In the genomic region with DNA sequence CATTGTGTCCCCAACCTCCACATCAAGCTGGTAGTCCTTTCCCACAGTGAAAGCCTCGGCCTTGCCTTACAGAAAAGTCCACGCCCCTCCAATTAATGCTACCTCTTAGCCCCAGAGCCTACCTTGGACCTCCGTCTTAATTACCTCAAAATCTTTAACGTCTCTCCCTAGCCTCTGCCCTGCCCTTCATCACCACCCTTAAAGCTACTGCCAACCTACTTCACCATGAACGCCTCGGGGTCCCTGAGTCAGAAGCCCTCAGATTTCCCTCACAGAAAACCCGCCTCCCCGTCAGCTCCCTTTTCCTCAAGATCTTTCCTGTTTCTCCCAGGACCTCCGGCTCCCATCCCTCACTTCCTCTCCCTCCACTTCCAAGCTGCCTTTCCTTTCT, we compare ENCODE assay signal across 8 mouse cellular contexts. TPM values are rescaled to one million over a fixed set of nuclear protein-coding genes. Genes with fewer than 3 reads are reported as not detected.
DNase-seq lines count a peak whose midpoint lies in the region; ATAC-seq and TF ChIP-seq lines count a peak whose summit lies in the region.

No protein-coding gene starts in this region.

- H3K79me2 ChIP-seq in liver, adult 2 months (ENCODE audit: control insufficient read depth, insufficient read depth, low read length): peaks cover 14% of the 10 kb centered on the region; the same call in 1 of the 2 replicates

- H3K27me3 ChIP-seq in liver, adult 2 months (ENCODE audit: control insufficient read depth, insufficient read depth, low read length): no peaks in the 10 kb centered on the region
- no peaks in the 10 kb centered on the region for H3K27me3 ChIP-seq in embryonic facial prominence, embryonic 12.5 days
- H3K27me3 ChIP-seq in intestine, embryonic 14.5 days (replicated peaks; ENCODE audit: control insufficient read depth, insufficient read depth, low read length): no peaks in the 10 kb centered on the region
- H3K27me3 ChIP-seq in neural tube, embryonic 12.5 days (replicated peaks): no peaks in the 10 kb centered on the region

- no peak for TF ChIP-seq CTCF in liver, adult 2 months (IDR thresholded peaks at IDR 0.05; ENCODE audit: low read depth, low read length)

- WGBS in liver, adult 2 months: 1% methylated on average over 9 of the region's 9 CpGs
- under 1% methylated on average over 9 of the region's 9 CpGs for WGBS in embryonic facial prominence, embryonic 12.5 days
- under 1% methylated on average over 9 of the region's 9 CpGs for WGBS in intestine, embryonic 14.5 days
- under 1% methylated on average over 9 of the region's 9 CpGs for WGBS in neural tube, embryonic 12.5 days

- DNase-seq in liver, adult 2 months (ENCODE audit: extremely low read depth, low read depth, low spot score): no peak
- DNase-seq in liver: no peak
- DNase-seq in intestine, embryonic 14.5 days (ENCODE audit: low spot score): no peak
- no peak for DNase-seq in spleen, adult 12 weeks (ENCODE audit: low spot score)
- DNase-seq in spleen, postnatal 14 days (ENCODE audit: low spot score in 2 of 2): no peak
- no peak for DNase-seq in ovary, postnatal 10 days (ENCODE audit: low spot score)

- peak overlapping the region; percentile 74 for H3K4me2 ChIP-seq in embryonic facial prominence, embryonic 12.5 days (replicated peaks)
- peak overlapping the region; percentile 90 for H3K4me2 ChIP-seq in intestine, embryonic 14.5 days (ENCODE audit: low read length)
- peak overlapping the region; percentile 65 for H3K4me2 ChIP-seq in neural tube, embryonic 12.5 days (replicated peaks)

- H3K9me3 ChIP-seq in embryonic facial prominence, embryonic 12.5 days: no peaks in the 10 kb centered on the region
- H3K9me3 ChIP-seq in intestine, embryonic 14.5 days (ENCODE audit: control insufficient read depth, low read length): no peaks in the 10 kb centered on the region
- no peaks in the 10 kb centered on the region for H3K9me3 ChIP-seq in neural tube, embryonic 12.5 days

- no peak for ATAC-seq in embryonic facial prominence, embryonic 12.5 days (ENCODE audit: insufficient number of reproducible peaks, insufficient read depth, low FRiP score, low TSS enrichment)
- ATAC-seq in intestine, embryonic 14.5 days (replicated peaks; ENCODE audit: low FRiP score, low TSS enrichment, low read depth): peak; percentile 22
- ATAC-seq in neural tube, embryonic 12.5 days (ENCODE audit: low FRiP score, low read depth): peak; percentile 67

- H3K4me1 ChIP-seq in liver, adult 2 months (ENCODE audit: control insufficient read depth, insufficient read depth, low read length): peaks cover 29% of the 10 kb centered on the region
- H3K4me1 ChIP-seq in embryonic facial prominence, embryonic 12.5 days: peaks cover 17% of the 10 kb centered on the region
- peaks cover 21% of the 10 kb centered on the region for H3K4me1 ChIP-seq in intestine, embryonic 14.5 days (replicated peaks; ENCODE audit: control insufficient read depth, insufficient read depth, low read length)
- H3K4me1 ChIP-seq in neural tube, embryonic 12.5 days: peaks cover 19% of the 10 kb centered on the region

- peak overlapping the region; percentile 57 for H3K4me3 ChIP-seq in liver, adult 2 months (ENCODE audit: insufficient read depth, low read depth, low read length)
- H3K4me3 ChIP-seq in embryonic facial prominence, embryonic 12.5 days: peak overlapping the region; percentile 64
- peak overlapping the region; percentile 73 for H3K4me3 ChIP-seq in intestine, embryonic 14.5 days (ENCODE audit: low read depth, low read length)
- H3K4me3 ChIP-seq in neural tube, embryonic 12.5 days: peak overlapping the region; percentile 65

- TF ChIP-seq POLR2A in liver, adult 2 months (IDR thresholded peaks at IDR 0.05; ENCODE audit: extremely low read depth, insufficient read depth, low read length): no peak

- 0 out of 2 replicates have a peak overlapping the region, but pooled peaks have one; percentile 15 for H3K27ac ChIP-seq in liver, adult 2 months (replicated peaks; ENCODE audit: insufficient read depth, low read depth, low read length)
- H3K27ac ChIP-seq in embryonic facial prominence, embryonic 12.5 days: peak overlapping the region; percentile 78; the same call in 1 of the 2 replicates
- peak overlapping the region; percentile 87 for H3K27ac ChIP-seq in intestine, embryonic 14.5 days (ENCODE audit: low read depth)
- H3K27ac ChIP-seq in neural tube, embryonic 12.5 days: peak overlapping the region; percentile 47

- H3K9ac ChIP-seq in liver, adult 2 months (ENCODE audit: low read depth, low read length): peak overlapping the region; percentile 69
- peak overlapping the region; percentile 64 for H3K9ac ChIP-seq in embryonic facial prominence, embryonic 12.5 days
- peak overlapping the region; percentile 57 for H3K9ac ChIP-seq in intestine, embryonic 14.5 days (ENCODE audit: low read length)
- H3K9ac ChIP-seq in neural tube, embryonic 12.5 days: peak overlapping the region; percentile 64

- H3K36me3 ChIP-seq in liver, adult 2 months (ENCODE audit: control insufficient read depth, insufficient read depth, low read length): no peaks in the 10 kb centered on the region
- H3K36me3 ChIP-seq in embryonic facial prominence, embryonic 12.5 days: peaks cover 7% of the 10 kb centered on the region; the same call in 1 of the 2 replicates
- peaks cover 11% of the 10 kb centered on the region for H3K36me3 ChIP-seq in intestine, embryonic 14.5 days (ENCODE audit: control insufficient read depth, insufficient read depth, low read length)
- peaks cover under 1% of the 10 kb centered on the region for H3K36me3 ChIP-seq in neural tube, embryonic 12.5 days

RNA-seq across cellular contexts. Expression of a gene that starts 0.6 kb away (rescaled TPM):
- 16.2 and 17.1 TPM in 2 replicates for total RNA-seq in liver, adult 2 months (2014; rRNA removed)
- polyA plus RNA-seq in liver, adult 2 months (2012; rRNA removed): 18.3 and 21.1 TPM in 2 replicates
- 28.9 and 33.5 TPM in 2 replicates for polyA plus RNA-seq in embryonic facial prominence, embryonic 12.5 days (2016; fragmentation: Nextera tagmentation; extraction: Ambion mirVana)
- polyA plus RNA-seq in intestine, embryonic 14.5 days (2014; fragmentation: Nextera tagmentation; extraction: Ambion mirVana): 29.3 and 31.7 TPM in 2 replicates
- 29.1 and 30.2 TPM in 2 replicates for polyA plus RNA-seq in neural tube, embryonic 12.5 days (2016; fragmentation: Nextera tagmentation; extraction: Ambion mirVana)

RNA-seq across cellular contexts. Expression of a gene that starts 0.7 kb away (rescaled TPM):
- 4.8 and 4.9 TPM in 2 replicates for total RNA-seq in liver, adult 2 months (2014; rRNA removed)
- 3.2 and 5.9 TPM in 2 replicates for polyA plus RNA-seq in liver, adult 2 months (2012; rRNA removed)
- polyA plus RNA-seq in embryonic facial prominence, embryonic 12.5 days (2016; fragmentation: Nextera tagmentation; extraction: Ambion mirVana): 46.2 and 48.3 TPM in 2 replicates
- polyA plus RNA-seq in intestine, embryonic 14.5 days (2014; fragmentation: Nextera tagmentation; extraction: Ambion mirVana): 22.7 and 25.8 TPM in 2 replicates
- polyA plus RNA-seq in neural tube, embryonic 12.5 days (2016; fragmentation: Nextera tagmentation; extraction: Ambion mirVana): 32.4 and 34.2 TPM in 2 replicates

RNA-seq across cellular contexts. Expression of a gene that starts 0.9 kb away (rescaled TPM):
- 0.18 and 0.74 TPM in 2 replicates for total RNA-seq in liver, adult 2 months (2014; rRNA removed)
- 0.75 and 0.83 TPM in 2 replicates for polyA plus RNA-seq in liver, adult 2 months (2012; rRNA removed)
- 2.6 and 3.5 TPM in 2 replicates for polyA plus RNA-seq in embryonic facial prominence, embryonic 12.5 days (2016; fragmentation: Nextera tagmentation; extraction: Ambion mirVana)
- 1.1 and 1.5 TPM in 2 replicates for polyA plus RNA-seq in intestine, embryonic 14.5 days (2014; fragmentation: Nextera tagmentation; extraction: Ambion mirVana)
- 2.5 and 2.6 TPM in 2 replicates for polyA plus RNA-seq in neural tube, embryonic 12.5 days (2016; fragmentation: Nextera tagmentation; extraction: Ambion mirVana)

RNA-seq across cellular contexts. Expression of a gene that starts 18.3 kb away (rescaled TPM):
- total RNA-seq in liver, adult 2 months (2014; rRNA removed): 0.09 TPM in 1 of 2 replicates, not detected in the other
- 0.04 TPM in 1 of 2 replicates, not detected in the other for polyA plus RNA-seq in liver, adult 2 months (2012; rRNA removed)
- polyA plus RNA-seq in embryonic facial prominence, embryonic 12.5 days (2016; fragmentation: Nextera tagmentation; extraction: Ambion mirVana): 0.28 TPM in 1 of 2 replicates, not detected in the other
- not detected in 2 replicates for polyA plus RNA-seq in intestine, embryonic 14.5 days (2014; fragmentation: Nextera tagmentation; extraction: Ambion mirVana)
- 0.60 and 1.4 TPM in 2 replicates for polyA plus RNA-seq in neural tube, embryonic 12.5 days (2016; fragmentation: Nextera tagmentation; extraction: Ambion mirVana)

RNA-seq across cellular contexts. Expression of a gene that starts 36.9 kb away (rescaled TPM):
- 0.28 TPM in 1 of 2 replicates, not detected in the other for total RNA-seq in liver, adult 2 months (2014; rRNA removed)
- polyA plus RNA-seq in liver, adult 2 months (2012; rRNA removed): not detected in 2 replicates
- 3.4 and 6.0 TPM in 2 replicates for polyA plus RNA-seq in embryonic facial prominence, embryonic 12.5 days (2016; fragmentation: Nextera tagmentation; extraction: Ambion mirVana)
- polyA plus RNA-seq in intestine, embryonic 14.5 days (2014; fragmentation: Nextera tagmentation; extraction: Ambion mirVana): 0.49 and 0.90 TPM in 2 replicates
- 3.3 and 4.6 TPM in 2 replicates for polyA plus RNA-seq in neural tube, embryonic 12.5 days (2016; fragmentation: Nextera tagmentation; extraction: Ambion mirVana)

Comparison
In these comparisons a context has a peak if more than half of its experiments do, and no peak if none do; other contexts are left out.
1. H3K27ac ChIP-seq: peak in every context shown above with its lines; median percentile 87 in intestine, embryonic 14.5 days; 78 in embryonic facial prominence, embryonic 12.5 days; 47 in neural tube, embryonic 12.5 days; 15 in liver, adult 2 months.